Mouse (Mus musculus) thymus, adult 2 months (tissue): ENCODE data around the gene Ptprg. TPM values are rescaled to one million over a fixed set of nuclear protein-coding genes. Genes with fewer than 3 reads are reported as not detected.

ENCODE experiments used
- DNase-seq: peaks from one replicate; pipeline ENCODE4 v3.0.0; 2021
- H3K27ac ChIP-seq: fragments of 200-500 bp; 2 replicates; pipeline ENCODE4 v1.5.1; 2012; ENCODE audit warnings: low read length, control low read depth; ENCODE audit not compliant: control insufficient read depth, insufficient read depth
- H3K27me3 ChIP-seq: fragments of 200-500 bp; 2 replicates; pipeline ENCODE4 v1.6.1; 2012; ENCODE audit warnings: mild to moderate bottlenecking, low read length, moderate library complexity, mixed read lengths; ENCODE audit not compliant: control insufficient read depth, insufficient read depth
- H3K36me3 ChIP-seq: fragments of 200-500 bp; 2 replicates; pipeline ENCODE4 v1.6.1; 2012; ENCODE audit warnings: mild to moderate bottlenecking, low read length, moderate library complexity; ENCODE audit not compliant: control insufficient read depth, insufficient read depth
- H3K4me1 ChIP-seq: fragments of 200-500 bp; replicated peaks from 2 replicates; pipeline ENCODE4 v1.6.1; 2012; ENCODE audit warnings: low read length; ENCODE audit not compliant: control insufficient read depth, insufficient read depth
- H3K4me3 ChIP-seq: fragments of 200-500 bp; 2 replicates; pipeline ENCODE4 v1.5.1; 2012; ENCODE audit warnings: mild to moderate bottlenecking, low read length, control low read depth, moderate library complexity; ENCODE audit not compliant: control insufficient read depth, insufficient read depth
- CTCF ChIP-seq: fragments of 200-500 bp; IDR thresholded peaks from 2 replicates; pipeline ENCODE4 v1.5.1; 2012; ENCODE audit warnings: mild to moderate bottlenecking, control low read depth, low read length, moderate library complexity, borderline replicate concordance; ENCODE audit not compliant: control insufficient read depth, poor library complexity, insufficient read depth; ENCODE audit errors: extremely low read depth
- POLR2A ChIP-seq: fragments of 200-500 bp; IDR thresholded peaks from 2 replicates; pipeline ENCODE4 v1.6.1; 2012; ENCODE audit warnings: mild to moderate bottlenecking, low read length, control low read depth, moderate library complexity; ENCODE audit not compliant: control insufficient read depth, poor library complexity, insufficient read depth; ENCODE audit errors: extremely low read depth
- WGBS: fragments of 180-500 bp; shearing (Covaris S2); methylation state at CpG from one replicate; pipeline ENCODE4 v1.1.7; 2018; 5-methylcytosine and 5-hydroxymethylcytosine counted together
- polyA plus RNA-seq: library from polyadenylated mRNA; depleted of rRNA; stranded (reverse); fragments of >200 nt; gene quantifications from 2 replicates; pipeline ENCODE4 v1.2.3, GENCODE M21; 2012

The Ptprg gene
- polyA plus RNA-seq, 1 experiment: 12.3 TPM

DNA sequence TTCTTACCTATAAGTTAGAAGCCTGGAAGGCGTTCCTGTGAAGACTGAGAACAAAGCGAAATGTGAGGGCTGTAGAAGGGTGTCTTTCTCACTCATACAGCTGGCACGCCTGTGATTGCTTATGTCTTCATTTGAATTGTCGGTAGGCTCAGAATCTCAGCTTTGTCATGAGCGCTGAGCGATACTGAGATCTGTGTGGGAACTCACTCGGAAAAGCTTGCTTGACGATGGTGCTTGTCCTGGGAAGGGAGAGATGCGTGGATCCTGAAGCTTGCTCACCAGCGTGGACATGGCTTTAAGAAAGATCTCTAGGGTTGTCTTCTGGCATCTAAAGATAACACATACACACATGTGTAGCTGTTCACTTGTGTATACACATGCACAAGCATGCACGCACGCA is 516.4 kb downstream of the Ptprg start:
- no peak for DNase-seq
- Histone ChIP-seq H3K4me1 (no peaks in the 10 kb centered on the region), H3K27me3 (no peaks in the 10 kb centered on the region), H3K27ac (no peak overlapping the region), H3K4me3 (no peak overlapping the region), H3K36me3 (no peaks in the 10 kb centered on the region)
- 96% methylated on average over 12 of the region's 12 CpGs for whole genome bisulfite sequencing
- TF ChIP-seq POLR2A (no peak), CTCF (no peak)

DNA sequence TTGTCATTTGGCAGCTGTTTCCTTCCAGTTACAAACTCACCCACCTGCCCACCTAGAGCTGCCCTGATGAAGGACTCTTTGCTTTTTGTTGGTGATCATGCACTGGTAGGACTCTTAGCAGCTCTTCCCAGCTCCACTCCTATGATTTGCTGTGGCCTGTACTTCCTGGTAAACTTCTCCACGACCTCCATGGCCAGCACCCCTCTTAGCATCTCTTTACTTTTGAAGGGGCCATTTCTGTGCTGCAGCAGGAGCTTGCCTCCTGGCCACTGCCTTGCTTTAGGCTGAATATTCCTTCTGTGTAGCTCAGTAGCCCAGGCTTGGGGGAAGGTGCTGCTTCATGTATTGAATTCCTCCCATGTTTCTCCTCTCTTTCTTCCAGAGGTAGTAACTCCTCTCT is 517.0 kb downstream of the Ptprg start:
- DNase-seq: no peak
- no peak overlapping the region for H3K27ac ChIP-seq
- no peaks in the 10 kb centered on the region for H3K27me3 ChIP-seq
- H3K4me3 ChIP-seq: no peak overlapping the region
- H3K4me1 ChIP-seq: no peaks in the 10 kb centered on the region
- no peak for TF ChIP-seq CTCF
- no peak for TF ChIP-seq POLR2A
- H3K36me3 ChIP-seq: no peaks in the 10 kb centered on the region
- 41% methylated on average over 1 of the region's 1 CpGs for WGBS

DNA sequence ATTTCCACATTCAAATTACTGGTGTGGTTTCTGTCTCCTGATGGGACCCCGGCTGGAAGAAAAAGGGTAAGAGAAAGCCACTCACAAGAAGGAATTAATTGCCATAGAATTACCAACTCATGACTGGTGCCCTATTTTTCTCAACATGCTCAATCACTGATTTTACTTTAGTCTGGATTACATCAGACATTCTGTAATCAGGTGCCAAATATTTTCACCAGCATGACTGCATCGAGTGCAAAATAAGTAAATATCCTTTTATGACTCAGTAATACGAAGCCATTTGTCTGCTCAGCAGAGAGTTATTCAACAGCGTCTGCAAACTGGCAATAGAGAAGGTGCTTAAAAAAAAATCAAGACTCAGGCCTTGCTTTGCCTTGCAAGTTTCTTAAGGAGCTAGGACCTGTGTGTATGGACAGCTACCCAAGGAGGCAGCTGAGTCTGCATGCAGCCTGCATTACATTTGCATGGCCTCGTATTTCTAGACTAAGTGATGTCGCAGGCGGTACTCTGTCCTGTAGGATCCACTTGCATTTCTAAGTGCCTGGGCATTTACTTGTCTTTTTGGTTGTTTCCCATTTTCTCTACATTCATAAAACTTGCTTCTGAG is 517.6 kb downstream of the Ptprg start:
- WGBS: 91% methylated on average over 7 of the region's 7 CpGs
- Histone ChIP-seq H3K4me3 (no peak overlapping the region), H3K4me1 (no peaks in the 10 kb centered on the region), H3K36me3 (no peaks in the 10 kb centered on the region), H3K27ac (no peak overlapping the region), H3K27me3 (no peaks in the 10 kb centered on the region)
- no peak for DNase-seq
- TF ChIP-seq POLR2A (no peak), CTCF (no peak)

DNA sequence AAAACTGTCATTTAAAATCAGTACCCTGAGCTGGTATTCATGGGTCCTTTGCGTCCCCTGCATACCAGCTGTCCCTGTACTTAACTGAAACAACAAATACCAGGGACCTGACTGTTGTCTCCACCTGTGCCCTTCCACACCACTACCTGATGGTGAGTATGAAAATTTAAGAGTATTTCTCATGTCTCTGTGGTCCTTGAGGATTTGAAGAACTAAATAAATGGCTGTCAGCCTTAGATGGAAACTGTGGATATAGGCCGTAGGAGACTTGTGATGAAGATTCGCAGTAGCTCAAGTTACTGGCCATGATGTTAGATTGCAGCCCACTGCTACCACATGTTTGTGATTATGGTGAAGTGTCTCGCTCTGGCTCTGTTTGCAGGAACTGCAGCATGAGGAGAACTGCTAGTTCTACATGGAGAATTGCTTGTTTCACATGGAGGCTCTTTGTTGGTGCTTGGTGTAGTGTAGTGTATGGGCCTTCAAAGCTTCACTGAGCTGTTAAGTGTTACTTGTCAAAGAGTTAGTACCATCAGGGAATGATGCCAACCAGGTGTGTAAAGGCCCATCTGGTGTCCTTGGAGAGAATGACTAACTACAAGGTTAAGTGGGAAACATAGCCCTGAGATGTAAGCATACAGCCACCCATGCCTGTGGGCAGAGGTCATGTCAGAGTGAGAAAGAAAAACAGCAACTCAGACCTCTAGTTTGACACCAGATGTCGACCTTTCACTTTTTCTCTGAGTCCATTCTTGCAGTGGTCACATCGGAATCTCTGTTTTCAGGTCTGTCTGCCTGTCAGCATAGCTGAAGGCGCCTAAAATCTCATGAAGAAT is 518.9 kb downstream of the Ptprg start:
- Histone ChIP-seq H3K4me1 (no peaks in the 10 kb centered on the region), H3K27ac (no peak overlapping the region), H3K36me3 (no peaks in the 10 kb centered on the region), H3K4me3 (no peak overlapping the region), H3K27me3 (no peaks in the 10 kb centered on the region)
- no peak for DNase-seq
- no peak for TF ChIP-seq POLR2A
- no peak for TF ChIP-seq CTCF
- 90% methylated on average over 7 of the region's 7 CpGs for WGBS

DNA sequence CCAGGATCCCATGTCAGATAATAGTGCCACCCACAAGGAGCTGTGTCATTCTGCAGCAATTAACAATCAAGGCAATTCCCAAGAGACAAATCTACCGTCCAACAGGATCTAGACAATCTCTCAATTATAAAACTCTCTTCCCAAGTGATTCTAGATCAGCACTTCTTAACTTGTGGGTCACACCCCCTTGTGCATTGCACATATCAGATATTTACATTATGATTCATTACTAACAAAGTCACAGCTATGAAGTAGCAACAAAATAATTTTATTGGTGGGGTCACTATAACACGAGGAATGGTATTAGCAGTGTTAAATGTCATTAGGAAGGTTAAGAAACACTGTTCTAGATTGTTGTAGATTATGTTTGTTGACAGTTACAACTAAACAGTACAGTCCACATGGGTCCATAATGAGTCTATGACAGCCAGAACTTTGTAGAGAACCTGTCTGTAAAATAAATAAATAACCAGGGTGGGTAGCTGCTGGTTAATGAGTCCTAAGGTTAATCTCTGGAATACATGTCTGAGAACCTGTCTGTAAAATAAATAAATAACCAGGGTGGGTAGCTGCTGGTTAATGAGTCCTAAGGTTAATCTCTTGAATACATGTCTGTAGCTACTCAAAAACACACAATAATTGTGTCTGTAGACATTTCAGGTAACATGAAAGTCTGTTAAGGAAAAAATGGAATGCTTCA is 520.2 kb downstream of the Ptprg start:
- no peak overlapping the region for H3K27ac ChIP-seq
- TF ChIP-seq POLR2A (no peak), CTCF (no peak)
- H3K4me3 ChIP-seq: no peak overlapping the region
- no peaks in the 10 kb centered on the region for H3K36me3 ChIP-seq
- WGBS: 86% methylated on average over 2 of the region's 2 CpGs
- H3K27me3 ChIP-seq: no peaks in the 10 kb centered on the region
- DNase-seq: no peak
- no peaks in the 10 kb centered on the region for H3K4me1 ChIP-seq

DNA sequence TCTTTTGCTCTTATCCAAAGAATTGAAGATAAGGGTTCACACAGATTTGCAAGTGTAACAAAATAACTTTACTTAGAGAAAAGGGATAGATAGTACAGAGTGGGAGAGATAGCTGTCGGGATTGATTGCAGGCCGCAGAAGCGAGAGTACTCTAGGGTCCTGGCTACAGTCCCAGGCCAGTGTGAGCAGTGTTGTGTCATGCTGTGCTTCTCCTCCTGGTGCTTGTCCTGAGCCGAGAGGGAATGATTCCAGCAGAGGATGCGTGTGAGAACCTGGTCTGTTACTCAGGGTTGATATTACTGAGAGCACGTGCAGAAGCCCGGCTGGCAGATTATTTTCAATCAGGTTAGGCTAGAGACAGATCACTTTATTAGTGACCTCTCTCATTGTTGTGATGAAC is 523.9 kb downstream of the Ptprg start:
- WGBS: 95% methylated on average over 7 of the region's 7 CpGs
- H3K4me3 ChIP-seq: no peak overlapping the region
- no peak for TF ChIP-seq CTCF
- TF ChIP-seq POLR2A: no peak
- no peaks in the 10 kb centered on the region for H3K27me3 ChIP-seq
- no peak for DNase-seq
- no peaks in the 10 kb centered on the region for H3K4me1 ChIP-seq
- no peak overlapping the region for H3K27ac ChIP-seq
- no peaks in the 10 kb centered on the region for H3K36me3 ChIP-seq
